Mouse (Mus musculus) limb, embryonic 15.5 days (tissue): ENCODE measurements around the gene Plcb4. TPM values are rescaled to one million over a fixed set of nuclear protein-coding genes. Genes with fewer than 3 reads are reported as not detected.

Experiments used
- ATAC-seq: fragments of 200-750 bp; cut with Nextera tagmentation; 2 replicates; pipeline ENCODE4 v1.8.0; 2017; ENCODE audit warnings: low read depth, moderate TSS enrichment; ENCODE audit not compliant: insufficient number of reproducible peaks, low FRiP score, low TSS enrichment
- H3K27ac ChIP-seq: fragments of 300-500 bp; sonication (generic); 2 replicates; pipeline ENCODE4 v1.5.1; 2015; ENCODE audit warnings: moderate library complexity, mild to moderate bottlenecking, inconsistent platforms
- H3K27me3 ChIP-seq: fragments of 300-500 bp; sonication (generic); 2 replicates; pipeline ENCODE4 v1.6.1; 2015; ENCODE audit warnings: inconsistent platforms
- H3K36me3 ChIP-seq: fragments of 300-500 bp; sonication (generic); 2 replicates; pipeline ENCODE4 v1.6.1; 2015; ENCODE audit warnings: inconsistent platforms
- H3K4me1 ChIP-seq: fragments of 300-500 bp; sonication (generic); 2 replicates; pipeline ENCODE4 v1.6.1; 2015; ENCODE audit warnings: inconsistent platforms
- H3K4me2 ChIP-seq: fragments of 300-500 bp; sonication (generic); 2 replicates; pipeline ENCODE4 v1.6.1; 2015; ENCODE audit warnings: mild to moderate bottlenecking, inconsistent platforms
- H3K4me3 ChIP-seq: fragments of 300-500 bp; sonication (generic); 2 replicates; pipeline ENCODE4 v1.5.1; 2015; ENCODE audit warnings: mild to moderate bottlenecking, inconsistent platforms
- H3K9ac ChIP-seq: fragments of 300-500 bp; sonication (generic); 2 replicates; pipeline ENCODE4 v1.6.1; 2015; ENCODE audit warnings: inconsistent platforms
- H3K9me3 ChIP-seq: fragments of 300-500 bp; sonication (generic); 2 replicates; pipeline ENCODE4 v1.6.1; 2016; ENCODE audit warnings: inconsistent platforms
- WGBS: fragments of 180-500 bp; shearing (Covaris S2); methylation state at CpG from one replicate; pipeline ENCODE4 v1.1.7; 2015; 5-methylcytosine and 5-hydroxymethylcytosine counted together
- polyA plus RNA-seq: library from polyadenylated mRNA; unstranded; fragments of >200 nt; fragmentation: Nextera tagmentation; extraction: Ambion mirVana; gene quantifications from 2 replicates; pipeline ENCODE4 v1.2.1, GENCODE M21; 2015

Plcb4 gene
- polyA plus RNA-seq, 1 experiment from 2014 or later: 17.4 TPM

DNA sequence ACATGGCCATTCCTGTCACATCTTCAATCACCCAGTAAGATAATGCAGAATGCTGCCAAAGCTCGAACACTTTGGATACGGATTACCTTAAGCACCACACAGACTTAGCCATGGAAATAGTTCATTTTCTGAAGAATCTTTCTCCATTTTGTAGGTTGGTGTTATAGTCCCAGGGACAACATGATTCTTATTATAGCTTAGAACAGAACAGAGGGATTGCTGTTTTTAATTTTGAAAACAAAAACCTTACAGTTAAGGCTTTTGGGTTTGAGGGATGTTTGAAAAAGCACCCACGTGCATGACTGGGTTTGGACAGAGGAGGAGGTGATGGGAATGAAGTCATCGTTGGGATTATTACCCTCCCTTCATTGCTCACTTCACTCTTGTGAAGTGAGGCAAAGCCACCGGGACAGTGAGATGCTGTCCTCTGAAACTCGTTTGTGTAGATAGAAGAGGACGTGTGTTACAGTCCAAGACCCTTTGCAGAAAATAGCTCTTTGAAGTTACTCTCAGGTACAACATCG, 18.2 kb downstream of the Plcb4 start:
- H3K4me2 ChIP-seq: no peak overlapping the region
- no peak overlapping the region for H3K27ac ChIP-seq
- no peak for ATAC-seq
- 58% methylated on average over 8 of the region's 8 CpGs for WGBS
- no peaks in the 10 kb centered on the region for H3K27me3 ChIP-seq
- H3K9me3 ChIP-seq: no peaks in the 10 kb centered on the region
- H3K4me1 ChIP-seq: peaks cover 7% of the 10 kb centered on the region; the same call in 1 of the 2 replicates
- no peaks in the 10 kb centered on the region for H3K36me3 ChIP-seq
- H3K4me3 ChIP-seq: no peak overlapping the region
- no peak overlapping the region for H3K9ac ChIP-seq

DNA sequence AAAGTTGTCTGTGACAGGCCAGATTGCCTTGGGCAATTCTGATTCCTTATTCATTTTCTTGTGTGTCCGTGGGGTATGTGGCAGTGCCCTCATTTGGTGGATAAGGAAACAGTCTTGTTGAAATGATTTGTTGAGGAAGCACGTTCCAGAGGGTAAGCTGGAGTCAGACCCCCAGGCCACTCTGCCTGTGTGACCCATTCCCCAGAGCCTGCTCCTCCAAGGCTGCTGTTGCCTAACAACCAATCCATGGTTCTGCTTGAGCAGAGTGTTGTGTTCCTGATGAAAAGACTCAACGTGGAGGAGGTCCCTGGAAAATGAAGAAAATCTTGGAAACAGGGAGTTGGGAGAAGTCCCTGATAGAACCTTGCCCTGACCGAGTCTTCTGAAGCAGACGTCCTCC, 18.8 kb downstream of the Plcb4 start:
- no peak overlapping the region for H3K4me3 ChIP-seq
- no peak overlapping the region for H3K4me2 ChIP-seq
- H3K4me1 ChIP-seq: peaks cover 7% of the 10 kb centered on the region; the same call in 1 of the 2 replicates
- no peak overlapping the region for H3K9ac ChIP-seq
- WGBS: 64% methylated on average over 5 of the region's 5 CpGs
- no peak overlapping the region for H3K27ac ChIP-seq
- no peaks in the 10 kb centered on the region for H3K27me3 ChIP-seq
- H3K36me3 ChIP-seq: no peaks in the 10 kb centered on the region
- no peaks in the 10 kb centered on the region for H3K9me3 ChIP-seq
- no peak for ATAC-seq

DNA sequence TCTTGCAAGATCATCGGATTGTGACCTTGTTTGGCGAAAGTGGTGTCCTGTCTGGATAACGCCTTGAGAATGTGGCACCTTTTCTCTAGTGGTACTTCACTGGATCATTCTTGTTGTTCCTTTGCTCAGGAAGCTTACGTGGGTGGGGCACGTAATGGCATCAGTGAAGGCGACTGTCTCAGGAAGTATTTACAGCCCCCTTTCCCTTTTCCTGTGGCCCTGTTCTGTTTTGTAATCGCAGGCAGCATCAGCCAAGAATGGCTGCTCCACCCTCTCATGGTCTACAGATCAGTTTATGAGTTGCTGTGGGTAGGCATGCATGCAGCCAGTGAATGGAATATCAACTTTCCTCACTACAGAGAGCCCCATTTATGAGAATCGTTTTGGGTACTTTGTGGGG, 21.2 kb downstream of the Plcb4 start:
- ATAC-seq: no peak
- Histone ChIP-seq H3K4me2 (no peak overlapping the region), H3K9me3 (no peaks in the 10 kb centered on the region), H3K4me1 (peaks cover 7% of the 10 kb centered on the region; the same call in 1 of the 2 replicates), H3K36me3 (no peaks in the 10 kb centered on the region), H3K9ac (no peak overlapping the region), H3K4me3 (no peak overlapping the region), H3K27me3 (no peaks in the 10 kb centered on the region), H3K27ac (no peak overlapping the region)
- 69% methylated on average over 8 of the region's 8 CpGs for WGBS

DNA sequence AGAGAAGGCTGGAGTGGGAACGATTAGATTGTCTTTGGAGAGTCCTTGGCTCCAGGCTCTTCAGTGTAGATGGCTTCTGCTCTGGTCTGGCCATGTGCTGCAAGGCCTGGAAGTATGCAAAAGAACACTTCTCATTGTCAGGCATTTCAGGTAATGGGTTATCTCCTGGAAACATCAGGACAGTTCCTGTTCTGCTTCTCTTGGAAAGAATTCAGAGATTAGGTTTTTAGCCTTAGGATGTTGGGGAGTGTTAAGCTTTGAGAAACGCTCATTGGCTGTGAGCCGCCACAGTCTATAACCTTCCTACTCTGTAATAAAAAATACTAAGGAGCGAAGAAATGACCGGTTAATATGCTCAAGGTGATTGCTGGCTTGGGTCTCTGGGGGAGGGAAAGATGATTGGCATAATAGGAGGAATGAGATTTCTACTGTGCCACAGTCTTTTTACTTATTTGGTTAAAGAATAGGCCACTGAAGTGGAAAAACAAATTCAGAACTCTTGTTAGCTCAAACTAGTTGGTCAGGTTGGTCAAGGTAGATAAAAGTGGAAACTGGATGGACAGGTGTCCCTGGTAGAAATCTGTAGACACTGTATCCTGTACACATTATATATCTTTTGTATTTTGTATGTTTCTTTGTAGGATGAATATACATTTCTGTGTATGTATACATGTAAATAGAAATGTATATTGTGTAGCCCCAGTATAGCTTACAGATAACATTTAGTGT, 21.8 kb downstream of the Plcb4 start:
- 63% methylated on average over 5 of the region's 5 CpGs for WGBS

DNA sequence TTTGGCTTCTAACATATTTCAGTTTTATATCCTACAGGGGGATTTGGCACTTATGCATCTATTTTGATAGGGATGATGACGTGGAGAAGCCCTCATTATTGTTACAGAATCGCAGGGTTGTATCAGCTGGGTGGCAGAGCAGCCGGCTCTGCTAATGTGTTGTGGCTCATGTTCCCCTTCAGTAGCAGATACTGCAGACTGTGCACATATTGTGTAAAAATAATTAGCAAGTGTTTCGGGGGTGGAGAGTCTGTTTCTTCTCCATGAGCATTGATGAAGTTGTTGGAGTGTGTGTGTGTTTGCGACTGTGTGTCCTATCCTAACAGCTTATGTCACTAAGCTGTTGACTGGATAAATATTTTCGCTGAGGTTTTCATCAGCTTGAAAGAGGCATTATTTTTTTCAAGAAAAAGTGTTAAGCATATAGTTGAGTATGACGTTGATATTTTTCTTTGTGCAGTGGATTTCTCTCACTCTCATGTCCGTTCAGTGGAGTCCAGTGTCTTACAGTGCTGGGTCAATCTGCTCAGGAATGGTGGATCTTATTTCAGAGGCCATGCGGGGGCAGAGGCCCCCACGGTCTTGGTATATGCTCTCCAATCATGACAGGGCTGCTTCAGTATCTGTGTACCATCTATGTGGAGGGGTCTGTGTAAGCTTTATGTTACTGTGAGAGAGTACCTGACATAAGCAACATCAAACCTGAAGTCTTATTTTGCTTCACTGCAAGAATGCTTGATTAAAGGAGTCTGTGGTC, 25.1 kb downstream of the Plcb4 start:
- H3K36me3 ChIP-seq: no peaks in the 10 kb centered on the region
- H3K4me1 ChIP-seq: peaks cover 7% of the 10 kb centered on the region; the same call in 1 of the 2 replicates
- no peak overlapping the region for H3K4me3 ChIP-seq
- WGBS: 68% methylated on average over 10 of the region's 10 CpGs
- H3K27me3 ChIP-seq: no peaks in the 10 kb centered on the region
- no peaks in the 10 kb centered on the region for H3K9me3 ChIP-seq
- no peak for ATAC-seq
- H3K27ac ChIP-seq: no peak overlapping the region
- no peak overlapping the region for H3K9ac ChIP-seq
- H3K4me2 ChIP-seq: no peak overlapping the region

More for the DNA sequence above, 21.8 kb downstream of the Plcb4 start:
- H3K36me3 ChIP-seq: no peaks in the 10 kb centered on the region
- no peak for ATAC-seq
- H3K4me2 ChIP-seq: no peak overlapping the region
- H3K4me3 ChIP-seq: no peak overlapping the region
- H3K9me3 ChIP-seq: no peaks in the 10 kb centered on the region
- H3K4me1 ChIP-seq: peaks cover 7% of the 10 kb centered on the region; the same call in 1 of the 2 replicates
- H3K9ac ChIP-seq: no peak overlapping the region
- no peak overlapping the region for H3K27ac ChIP-seq
- no peaks in the 10 kb centered on the region for H3K27me3 ChIP-seq

DNA sequence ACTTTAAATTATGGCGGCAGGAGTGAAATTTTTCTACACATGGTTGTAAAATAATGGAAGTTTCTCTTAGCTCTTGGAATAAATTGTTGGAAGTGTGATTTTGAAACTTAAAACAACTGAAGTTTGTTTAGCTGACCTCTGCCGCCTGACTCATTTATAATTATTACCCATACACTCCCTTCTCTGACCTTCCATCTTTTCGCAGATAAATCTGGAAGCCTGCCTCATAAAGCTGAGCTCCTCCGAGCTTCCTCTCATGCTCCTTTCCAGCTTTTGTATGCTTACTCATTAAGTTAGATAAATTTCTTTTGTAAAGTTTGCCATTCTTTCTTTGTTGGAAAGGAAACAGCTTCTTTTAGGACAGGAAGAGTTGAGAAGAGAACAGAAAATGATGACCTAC, 27.9 kb downstream of the Plcb4 start:
- 80% methylated on average over 4 of the region's 4 CpGs for WGBS
- Histone ChIP-seq H3K36me3 (no peaks in the 10 kb centered on the region), H3K9ac (no peak overlapping the region), H3K4me1 (no peaks in the 10 kb centered on the region), H3K4me3 (no peak overlapping the region), H3K4me2 (no peak overlapping the region), H3K27me3 (no peaks in the 10 kb centered on the region), H3K9me3 (no peaks in the 10 kb centered on the region), H3K27ac (no peak overlapping the region)
- ATAC-seq: no peak

DNA sequence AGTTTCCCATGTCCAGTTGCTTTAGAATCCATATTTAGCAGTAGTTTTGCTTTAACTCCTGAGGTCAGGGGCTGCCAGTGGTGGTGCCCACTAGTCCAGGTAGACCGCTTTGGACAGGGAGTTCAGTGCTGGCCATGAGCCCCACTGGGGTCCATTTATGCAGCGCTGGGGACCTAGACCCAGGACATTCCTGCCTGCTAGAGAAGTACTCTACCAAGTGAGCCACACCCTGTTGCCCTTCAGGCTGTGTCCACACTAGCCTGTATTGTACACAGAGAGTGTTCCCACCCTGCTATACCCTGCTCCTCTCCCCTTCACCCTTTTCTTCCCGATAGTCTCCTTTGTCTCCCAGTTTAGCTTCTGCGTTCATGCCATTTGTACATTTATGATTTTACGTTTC, 28.8 kb downstream of the Plcb4 start:
- Histone ChIP-seq H3K36me3 (no peaks in the 10 kb centered on the region), H3K9ac (no peak overlapping the region), H3K4me3 (no peak overlapping the region), H3K27me3 (no peaks in the 10 kb centered on the region), H3K27ac (no peak overlapping the region), H3K9me3 (no peaks in the 10 kb centered on the region), H3K4me1 (peaks cover 3% of the 10 kb centered on the region), H3K4me2 (no peak overlapping the region)
- WGBS: 76% methylated on average over 5 of the region's 5 CpGs
- ATAC-seq: no peak

DNA sequence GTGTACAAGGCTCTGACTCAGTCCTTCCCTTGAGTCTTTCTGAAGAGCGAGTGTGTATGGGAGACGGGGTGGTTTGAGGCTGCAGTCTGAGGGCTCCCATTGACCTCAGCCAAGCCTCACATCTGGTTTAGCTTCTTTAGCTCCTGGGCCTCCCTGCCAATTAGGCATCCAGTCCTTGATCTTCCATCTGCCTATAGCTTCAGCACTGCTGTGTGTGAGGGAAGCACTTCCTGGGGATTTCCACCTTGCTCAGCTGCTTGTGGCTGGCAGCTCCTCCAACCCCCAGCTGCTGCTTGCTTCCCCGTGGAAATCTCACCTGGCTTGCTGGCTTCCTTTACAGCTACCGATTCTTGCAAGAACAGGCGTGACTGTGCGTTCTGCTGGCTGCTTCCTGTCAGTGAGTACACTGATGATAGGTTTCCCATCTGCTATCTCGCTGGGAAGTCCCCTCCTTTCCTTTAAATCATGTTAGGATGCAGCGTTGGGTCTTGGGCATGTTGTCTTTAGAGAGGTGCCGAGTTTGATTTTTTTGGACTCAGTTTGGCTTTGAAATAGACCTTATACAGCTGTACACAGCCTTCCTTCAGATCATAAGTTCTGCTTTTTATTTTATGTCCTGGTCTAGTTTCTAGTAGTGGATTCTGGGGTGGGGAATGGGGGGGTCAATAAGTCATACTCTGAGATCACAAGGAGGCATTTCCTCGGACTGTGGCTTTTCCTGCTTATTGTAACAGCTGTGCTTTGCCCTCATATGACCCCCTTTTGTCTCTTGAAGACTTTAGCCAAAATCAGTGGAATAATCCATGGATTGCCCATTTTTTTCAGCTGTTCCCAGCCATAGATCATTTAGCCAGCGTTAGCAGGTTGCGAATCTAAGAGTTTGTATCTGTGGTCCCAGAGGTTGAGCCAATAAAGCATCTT, 34.0 kb downstream of the Plcb4 start:
- H3K4me3 ChIP-seq: no peak overlapping the region
- no peak overlapping the region for H3K4me2 ChIP-seq
- H3K27ac ChIP-seq: peak overlapping the region; percentile 11; the same call in 1 of the 2 replicates
- H3K9me3 ChIP-seq: no peaks in the 10 kb centered on the region
- WGBS: 30% methylated on average over 12 of the region's 12 CpGs
- H3K4me1 ChIP-seq: peaks cover 7% of the 10 kb centered on the region
- no peaks in the 10 kb centered on the region for H3K27me3 ChIP-seq
- ATAC-seq: peak; percentile 44; the same call in 1 of the 2 replicates
- H3K36me3 ChIP-seq: no peaks in the 10 kb centered on the region
- no peak overlapping the region for H3K9ac ChIP-seq

DNA sequence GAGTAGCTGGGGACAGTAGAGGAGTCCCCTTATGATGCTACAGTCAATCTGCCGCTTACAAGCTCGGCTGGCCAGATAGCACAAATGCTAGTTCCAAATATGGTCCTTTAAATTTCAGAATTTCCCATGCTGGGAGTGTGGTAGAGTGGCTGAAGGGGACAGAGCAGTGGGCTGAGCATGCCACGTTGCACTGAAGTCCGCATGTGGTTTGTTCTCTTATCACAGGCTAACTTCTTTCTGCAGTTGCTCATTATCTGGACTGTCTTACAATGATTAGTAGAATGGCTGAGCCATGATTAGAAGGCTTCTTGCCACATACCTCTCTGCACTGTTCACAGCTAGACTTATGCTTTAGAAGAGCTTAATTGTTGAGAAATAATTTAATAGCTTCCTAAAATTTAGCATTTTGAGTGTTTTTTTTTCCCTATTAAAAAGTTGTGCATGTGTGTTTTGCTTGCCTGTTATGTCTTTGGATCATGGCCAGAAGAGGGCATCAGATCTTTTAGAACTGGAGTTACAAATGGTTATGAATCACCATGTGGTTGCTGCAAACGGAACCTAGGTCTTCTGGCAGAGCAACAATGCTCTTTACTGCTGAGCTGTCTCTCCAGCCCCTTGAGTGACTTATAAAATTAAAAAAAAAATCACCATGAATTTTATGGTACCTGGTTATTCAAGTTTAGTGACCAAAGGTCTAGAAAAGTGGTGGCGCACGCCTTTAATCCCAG, 42.0 kb downstream of the Plcb4 start:
- no peaks in the 10 kb centered on the region for H3K27me3 ChIP-seq
- H3K36me3 ChIP-seq: no peaks in the 10 kb centered on the region
- ATAC-seq: no peak
- no peaks in the 10 kb centered on the region for H3K4me1 ChIP-seq
- no peaks in the 10 kb centered on the region for H3K9me3 ChIP-seq
- H3K27ac ChIP-seq: no peak overlapping the region
- WGBS: 87% methylated on average over 7 of the region's 7 CpGs
- H3K4me3 ChIP-seq: no peak overlapping the region
- no peak overlapping the region for H3K9ac ChIP-seq
- no peak overlapping the region for H3K4me2 ChIP-seq

DNA sequence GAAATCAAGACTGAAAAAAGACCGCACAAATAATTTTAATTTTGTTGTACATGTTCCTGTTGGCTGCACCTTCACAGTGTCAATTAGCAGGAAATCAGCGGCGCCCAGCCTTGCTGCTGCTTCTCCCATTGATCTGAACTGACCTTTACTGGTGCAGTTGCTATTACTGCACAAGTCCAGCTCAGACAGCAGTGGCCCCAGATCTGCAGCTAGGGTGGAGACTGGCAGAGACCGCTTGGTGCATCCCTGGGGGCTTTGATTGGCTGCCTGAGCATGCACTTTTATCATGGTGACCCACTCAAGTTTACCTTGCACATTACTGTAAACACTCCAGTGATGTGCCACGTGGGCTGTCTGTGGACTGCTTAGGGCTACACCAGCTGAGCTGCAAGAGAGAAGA, 45.9 kb downstream of the Plcb4 start:
- Histone ChIP-seq H3K4me2 (no peak overlapping the region), H3K36me3 (no peaks in the 10 kb centered on the region)
- no peak for ATAC-seq

DNA sequence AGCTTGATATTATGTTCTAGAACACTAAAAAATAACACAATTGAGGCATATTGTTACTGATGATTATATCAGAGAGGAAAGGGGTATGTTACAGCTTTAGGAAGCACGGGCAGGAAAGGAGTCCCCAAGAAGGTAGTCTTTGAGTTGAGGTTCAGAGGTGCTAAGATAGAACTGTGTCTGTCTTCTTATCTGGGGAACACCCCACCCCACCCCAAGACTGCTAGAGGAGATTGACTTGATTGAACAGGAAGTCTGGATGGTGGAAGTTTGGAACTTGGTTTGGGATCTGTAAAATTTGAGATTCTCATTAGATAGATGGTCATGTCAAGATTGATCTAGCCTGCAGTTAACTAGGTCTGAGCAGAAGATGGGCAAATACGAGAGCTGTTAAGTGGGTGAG, 48.5 kb downstream of the Plcb4 start:
- 79% methylated on average over 2 of the region's 2 CpGs for WGBS
- no peak overlapping the region for H3K4me3 ChIP-seq
- H3K36me3 ChIP-seq: no peaks in the 10 kb centered on the region
- no peaks in the 10 kb centered on the region for H3K27me3 ChIP-seq
- H3K4me2 ChIP-seq: no peak overlapping the region
- peaks cover 13% of the 10 kb centered on the region; the same call in 1 of the 2 replicates for H3K4me1 ChIP-seq
- H3K9me3 ChIP-seq: no peaks in the 10 kb centered on the region
- no peak overlapping the region for H3K9ac ChIP-seq
- ATAC-seq: no peak
- no peak overlapping the region for H3K27ac ChIP-seq

More for the DNA sequence above, 45.9 kb downstream of the Plcb4 start:
- no peaks in the 10 kb centered on the region for H3K4me1 ChIP-seq
- 92% methylated on average over 5 of the region's 5 CpGs for WGBS
- H3K27me3 ChIP-seq: no peaks in the 10 kb centered on the region
- no peak overlapping the region for H3K4me3 ChIP-seq
- H3K9me3 ChIP-seq: no peaks in the 10 kb centered on the region
- no peak overlapping the region for H3K27ac ChIP-seq
- no peak overlapping the region for H3K9ac ChIP-seq
